9 mouse cellular contexts compared by ENCODE assay signal in the genomic region with DNA sequence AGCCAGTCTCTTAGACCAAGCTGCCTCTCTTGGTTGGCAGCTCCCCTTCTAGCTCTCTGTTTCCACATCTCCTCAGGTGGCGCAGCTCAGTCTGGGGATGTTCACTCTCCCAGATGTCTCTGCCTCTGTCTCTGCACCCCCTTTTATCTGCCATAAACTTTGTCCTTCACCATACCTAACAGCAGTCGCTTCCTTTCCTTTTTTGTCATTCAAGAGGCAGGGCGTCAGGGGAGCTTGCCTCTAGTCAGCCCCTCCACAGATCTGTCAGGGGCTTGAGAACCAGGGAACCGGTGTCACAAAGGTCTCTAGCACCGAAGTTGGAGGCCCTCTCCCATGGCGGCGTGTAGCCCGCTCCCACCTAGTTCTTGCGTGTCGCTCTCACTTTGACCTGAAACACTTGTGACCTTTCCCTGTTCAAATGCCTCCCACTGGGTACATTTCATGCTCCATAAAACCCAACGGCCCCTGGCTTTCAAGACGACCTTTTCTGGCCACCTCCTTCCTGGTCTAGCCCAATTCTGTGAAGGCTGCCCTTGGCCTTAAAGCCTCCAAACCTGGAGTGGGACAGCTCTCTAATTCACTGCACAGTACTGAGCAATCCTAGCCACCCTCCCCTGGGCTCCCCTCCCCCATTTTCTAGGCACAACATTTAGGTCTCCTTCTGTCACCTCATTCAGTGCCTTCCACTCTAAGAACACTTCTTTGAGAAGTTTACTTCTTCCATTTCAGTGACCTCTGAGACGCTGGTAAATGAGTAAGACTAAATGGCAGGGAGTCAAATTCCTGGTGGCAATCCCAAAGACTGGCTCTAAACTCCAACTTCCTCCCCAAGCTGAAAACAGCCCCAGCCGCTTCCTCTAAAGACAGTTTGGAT.
DNase-seq lines count a peak whose midpoint lies in the region; TF ChIP-seq lines count a peak whose summit lies in the region.
"Had no signal": no experiment of that assay in that cellular context is flagged by ENCODE, and none has a peak within 500 bp of the region (broad histone marks: within the 10 kb centered on the region; RNA-seq: fewer than 3 reads in every experiment).

No protein-coding gene starts in this region.

- no peak overlapping the region for H3K4me3 ChIP-seq in gastrocnemius, adult 2 months

- intact Hi-C loops in gastrocnemius, adult 2 months (cut with DNase I): no loop called here
- intact Hi-C loops in left cerebral cortex, postnatal 36 days (cut with DNase I): no loop called here

- DNase-seq in gastrocnemius, adult 2 months: no peak
- DNase-seq in gastrocnemius, postnatal 25 days: no peak
- peak; percentile 9 for DNase-seq in CD4-positive helper T cell, adult 2 months (ENCODE audit: low read depth, low spot score)
- DNase-seq in adipocyte (ENCODE audit: low spot score): peak; percentile 68
- DNase-seq in kidney, postnatal 14 days: peak; percentile 78
- no peak for DNase-seq in left cerebral cortex, postnatal 36 days (ENCODE audit: low spot score in 2 of 2)
- no peak for DNase-seq in embryo, embryonic 9.5 days (ENCODE audit: extremely low spot score)
- DNase-seq in frontal cortex, postnatal 36 days (ENCODE audit: low spot score in 2 of 2): no peak
- DNase-seq: thymus, postnatal 14 days had no signal

- TF ChIP-seq CTCF in gastrocnemius, adult 2 months (IDR thresholded peaks at IDR 0.05): no peak

- H3K27ac ChIP-seq in gastrocnemius, adult 2 months: peak overlapping the region; percentile 57

Comparison
In these comparisons a context has a peak if more than half of its experiments do, and no peak if none do; other contexts are left out.
1. DNase-seq: peak in CD4-positive helper T cell, adult 2 months (single experiment), adipocyte (single experiment) and kidney, postnatal 14 days (single experiment); none in gastrocnemius, adult 2 months (single experiment), gastrocnemius, postnatal 25 days (single experiment), left cerebral cortex, postnatal 36 days (0 of 2), embryo, embryonic 9.5 days (single experiment) and frontal cortex, postnatal 36 days (0 of 2).